Mouse (Mus musculus): ENCODE results near the gene Fam174b. TPM values are rescaled to one million over a fixed set of nuclear protein-coding genes. Genes with fewer than 3 reads are reported as not detected.

Fam174b gene
- polyA plus RNA-seq, 1 experiment from 2014 or later = 63.0 TPM

DNA sequence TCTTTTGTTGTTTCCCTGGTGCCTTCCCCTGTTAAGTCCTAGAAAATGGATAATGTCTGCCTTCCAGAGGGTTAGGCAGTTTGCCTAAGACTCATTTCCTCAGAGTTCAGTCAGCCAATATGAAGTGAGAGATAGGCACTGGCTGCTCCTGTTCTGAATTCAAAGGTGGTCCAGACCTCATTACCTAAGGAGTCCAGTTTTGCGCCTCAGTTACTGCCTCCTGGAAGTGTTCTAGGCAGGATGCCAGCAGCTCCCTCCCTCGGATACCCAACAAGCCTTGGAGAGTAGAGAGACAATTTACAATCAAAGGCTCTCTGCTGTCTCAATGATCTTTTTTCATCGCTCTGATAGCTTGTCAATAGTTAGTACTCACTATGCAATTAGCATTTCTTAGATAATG is 19.1 kb upstream of the Fam174b start:
- Histone ChIP-seq H3K36me3 (ENCODE audit: control insufficient read depth, insufficient read depth) (no peaks in the 10 kb centered on the region), H3K27ac (ENCODE audit: low read length) (no peak overlapping the region), H3K27me3 (ENCODE audit: control insufficient read depth, insufficient read depth, low read length) (no peaks in the 10 kb centered on the region; the same call in 1 of the 2 replicates), H3K9ac (ENCODE audit: low read length) (no peak overlapping the region), H3K4me3 (ENCODE audit: low read length) (no peak overlapping the region), H3K9me3 (replicated peaks; ENCODE audit: control insufficient read depth, low read length) (peaks cover 6% of the 10 kb centered on the region), H3K4me2 (ENCODE audit: low read depth, low read length) (no peak overlapping the region), H3K4me1 (ENCODE audit: control insufficient read depth, insufficient read depth, low read length) (peaks cover 21% of the 10 kb centered on the region)
- no peak for ATAC-seq (replicated peaks; ENCODE audit: extremely low read depth, insufficient read depth, low FRiP score)
- WGBS = 48% methylated on average over 3 of the region's 3 CpGs

DNA sequence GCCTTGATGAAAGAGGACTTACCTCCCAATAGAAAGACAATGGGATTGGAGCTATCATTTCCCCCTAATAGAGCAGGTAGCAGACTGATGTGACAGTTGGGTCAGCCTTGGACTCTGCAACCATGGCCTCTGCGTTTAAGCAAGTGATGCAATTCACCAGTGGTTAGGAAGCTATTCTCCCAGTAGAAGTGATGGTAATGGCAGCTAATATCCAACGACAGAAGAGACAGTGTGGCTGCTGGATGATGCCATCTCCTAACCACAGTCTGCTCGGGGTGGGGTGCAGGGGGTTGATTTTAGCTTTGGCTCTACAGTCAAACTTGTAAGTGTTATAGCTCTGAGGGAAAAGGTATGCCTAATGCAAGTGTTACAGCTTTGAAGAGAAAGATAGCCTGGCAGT is 18.3 kb upstream of the Fam174b start:
- WGBS = 85% methylated on average over 3 of the region's 3 CpGs
- H3K27me3 ChIP-seq (ENCODE audit: control insufficient read depth, insufficient read depth, low read length) = no peaks in the 10 kb centered on the region; the same call in 1 of the 2 replicates
- H3K4me1 ChIP-seq (ENCODE audit: control insufficient read depth, insufficient read depth, low read length) = peaks cover 17% of the 10 kb centered on the region
- no peak overlapping the region for H3K4me2 ChIP-seq (ENCODE audit: low read depth, low read length)
- no peaks in the 10 kb centered on the region for H3K36me3 ChIP-seq (ENCODE audit: control insufficient read depth, insufficient read depth)
- no peak for ATAC-seq (replicated peaks; ENCODE audit: extremely low read depth, insufficient read depth, low FRiP score)
- peaks cover 6% of the 10 kb centered on the region for H3K9me3 ChIP-seq (replicated peaks; ENCODE audit: control insufficient read depth, low read length)
- H3K27ac ChIP-seq (ENCODE audit: low read length) = no peak overlapping the region
- no peak overlapping the region for H3K9ac ChIP-seq (ENCODE audit: low read length)
- H3K4me3 ChIP-seq (ENCODE audit: low read length) = no peak overlapping the region

DNA sequence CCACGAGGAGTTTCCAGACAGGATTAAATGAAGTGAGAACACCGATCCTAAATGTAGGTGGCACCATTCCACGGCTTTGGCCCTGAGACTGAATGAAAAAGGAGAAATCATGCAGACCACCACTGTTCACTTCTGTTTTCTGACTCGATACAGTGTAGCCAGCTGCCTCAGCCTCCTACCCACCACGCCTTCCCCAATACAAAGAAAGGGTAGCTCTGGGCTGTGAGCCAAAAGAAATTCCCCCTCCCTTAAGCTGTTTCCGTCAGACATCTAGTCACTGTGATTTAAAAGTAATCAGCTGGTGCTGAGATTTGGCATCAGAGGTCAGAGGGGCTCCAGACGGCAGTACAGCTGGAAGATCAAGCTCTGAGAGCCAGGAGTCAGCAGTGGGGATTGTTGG is 10.2 kb upstream of the Fam174b start:
- no peaks in the 10 kb centered on the region for H3K27me3 ChIP-seq (ENCODE audit: control insufficient read depth, insufficient read depth, low read length)
- H3K27ac ChIP-seq (ENCODE audit: low read length) = no peak overlapping the region
- no peaks in the 10 kb centered on the region for H3K36me3 ChIP-seq (ENCODE audit: control insufficient read depth, insufficient read depth)
- H3K9me3 ChIP-seq (replicated peaks; ENCODE audit: control insufficient read depth, low read length) = no peaks in the 10 kb centered on the region; the same call in 1 of the 2 replicates
- peaks cover 7% of the 10 kb centered on the region for H3K4me1 ChIP-seq (ENCODE audit: control insufficient read depth, insufficient read depth, low read length)
- 30% methylated on average over 7 of the region's 7 CpGs for WGBS
- H3K9ac ChIP-seq (ENCODE audit: low read length) = no peak overlapping the region
- H3K4me3 ChIP-seq (ENCODE audit: low read length) = no peak overlapping the region
- peak; percentile 65 for ATAC-seq (replicated peaks; ENCODE audit: extremely low read depth, insufficient read depth, low FRiP score)
- no peak overlapping the region for H3K4me2 ChIP-seq (ENCODE audit: low read depth, low read length)

- H3K36me3 ChIP-seq (ENCODE audit: control insufficient read depth, insufficient read depth) = no peaks in the 10 kb centered on the region
- H3K9ac ChIP-seq (ENCODE audit: low read length) = no peak overlapping the region
- no peak overlapping the region for H3K4me3 ChIP-seq (ENCODE audit: low read length)
- no peaks in the 10 kb centered on the region for H3K27me3 ChIP-seq (ENCODE audit: control insufficient read depth, insufficient read depth, low read length)
- no peak overlapping the region for H3K27ac ChIP-seq (ENCODE audit: low read length)
- ATAC-seq (replicated peaks; ENCODE audit: extremely low read depth, insufficient read depth, low FRiP score) = peak; percentile 70; the same call in 1 of the 2 replicates
- WGBS = 38% methylated on average over 10 of the region's 10 CpGs
- no peaks in the 10 kb centered on the region; the same call in 1 of the 2 replicates for H3K9me3 ChIP-seq (replicated peaks; ENCODE audit: control insufficient read depth, low read length)
- H3K4me2 ChIP-seq (ENCODE audit: low read depth, low read length) = no peak overlapping the region
- H3K4me1 ChIP-seq (ENCODE audit: control insufficient read depth, insufficient read depth, low read length) = peaks cover 7% of the 10 kb centered on the region
Measured at GRCm38 (mm10) chr7:73730430-73731022, 9.6 kb upstream of the Fam174b start.

DNA sequence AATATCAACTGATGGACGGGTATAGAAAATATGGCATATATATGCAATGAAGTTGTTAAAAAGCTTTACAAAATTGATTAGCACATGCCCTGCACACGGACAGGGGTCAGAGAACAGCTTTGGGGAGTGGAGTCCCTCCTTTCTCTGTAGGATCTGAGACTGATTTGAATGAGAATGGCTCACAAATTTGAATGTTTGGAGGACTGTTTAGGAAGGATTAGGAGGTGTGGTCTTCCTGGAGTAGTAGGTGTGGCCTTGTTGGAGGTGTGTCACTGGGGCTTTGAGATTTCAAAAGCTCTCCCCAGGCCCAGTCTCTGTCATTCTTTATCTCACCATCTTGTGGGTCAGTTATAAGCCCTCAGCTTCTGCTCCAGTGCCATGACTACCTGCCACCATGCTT is 4.1 kb upstream of the Fam174b start:
- no peaks in the 10 kb centered on the region; the same call in 1 of the 2 replicates for H3K4me1 ChIP-seq (ENCODE audit: control insufficient read depth, insufficient read depth, low read length)
- WGBS = 83% methylated on average over 2 of the region's 2 CpGs
- no peak overlapping the region for H3K4me3 ChIP-seq (ENCODE audit: low read length)
- ATAC-seq (replicated peaks; ENCODE audit: extremely low read depth, insufficient read depth, low FRiP score) = no peak
- H3K9ac ChIP-seq (ENCODE audit: low read length) = no peak overlapping the region
- H3K4me2 ChIP-seq (ENCODE audit: low read depth, low read length) = no peak overlapping the region
- H3K27ac ChIP-seq (ENCODE audit: low read length) = no peak overlapping the region
- no peaks in the 10 kb centered on the region for H3K36me3 ChIP-seq (ENCODE audit: control insufficient read depth, insufficient read depth)
- H3K27me3 ChIP-seq (ENCODE audit: control insufficient read depth, insufficient read depth, low read length) = peaks cover 8% of the 10 kb centered on the region; the same call in 1 of the 2 replicates
- no peaks in the 10 kb centered on the region; the same call in 1 of the 2 replicates for H3K9me3 ChIP-seq (replicated peaks; ENCODE audit: control insufficient read depth, low read length)

- 33% methylated on average over 5 of the region's 5 CpGs for WGBS
- H3K4me2 ChIP-seq (ENCODE audit: low read depth, low read length) = peak overlapping the region; percentile 90
- H3K4me3 ChIP-seq (ENCODE audit: low read length) = peak overlapping the region; percentile 75
- no peaks in the 10 kb centered on the region for H3K9me3 ChIP-seq (replicated peaks; ENCODE audit: control insufficient read depth, low read length)
- H3K27me3 ChIP-seq (ENCODE audit: control insufficient read depth, insufficient read depth, low read length) = peaks cover 11% of the 10 kb centered on the region; the same call in 1 of the 2 replicates
- H3K27ac ChIP-seq (ENCODE audit: low read length) = peak overlapping the region; percentile 68
- H3K36me3 ChIP-seq (ENCODE audit: control insufficient read depth, insufficient read depth) = no peaks in the 10 kb centered on the region
- ATAC-seq (replicated peaks; ENCODE audit: extremely low read depth, insufficient read depth, low FRiP score) = no peak
- H3K9ac ChIP-seq (ENCODE audit: low read length) = peak overlapping the region; percentile 85
- peaks cover 26% of the 10 kb centered on the region for H3K4me1 ChIP-seq (ENCODE audit: control insufficient read depth, insufficient read depth, low read length)
Measured at GRCm38 (mm10) chr7:73741392-73741791, 1.3 kb downstream of the Fam174b start.

GRCm38 (mm10) chr7:73741841-73742240 is 1.7 kb downstream of the Fam174b start:
- no peak for ATAC-seq (replicated peaks; ENCODE audit: extremely low read depth, insufficient read depth, low FRiP score)
- H3K4me1 ChIP-seq (ENCODE audit: control insufficient read depth, insufficient read depth, low read length) = peaks cover 30% of the 10 kb centered on the region
- H3K4me2 ChIP-seq (ENCODE audit: low read depth, low read length) = peak overlapping the region; percentile 90
- H3K27me3 ChIP-seq (ENCODE audit: control insufficient read depth, insufficient read depth, low read length) = peaks cover 11% of the 10 kb centered on the region; the same call in 1 of the 2 replicates
- 63% methylated on average over 6 of the region's 6 CpGs for WGBS
- H3K36me3 ChIP-seq (ENCODE audit: control insufficient read depth, insufficient read depth) = no peaks in the 10 kb centered on the region
- H3K4me3 ChIP-seq (ENCODE audit: low read length) = peak overlapping the region; percentile 75
- no peak overlapping the region for H3K9ac ChIP-seq (ENCODE audit: low read length)
- H3K9me3 ChIP-seq (replicated peaks; ENCODE audit: control insufficient read depth, low read length) = no peaks in the 10 kb centered on the region
- 0 out of 2 replicates have a peak overlapping the region, but pooled peaks have one; percentile 19 for H3K27ac ChIP-seq (ENCODE audit: low read length)

GRCm38 (mm10) chr7:73743144-73743543 is 3.0 kb downstream of the Fam174b start:
- H3K4me3 ChIP-seq (ENCODE audit: low read length) = no peak overlapping the region
- H3K27ac ChIP-seq (ENCODE audit: low read length) = peak overlapping the region; percentile 85
- H3K36me3 ChIP-seq (ENCODE audit: control insufficient read depth, insufficient read depth) = no peaks in the 10 kb centered on the region
- 41% methylated on average over 8 of the region's 8 CpGs for WGBS
- peak overlapping the region; percentile 46 for H3K4me2 ChIP-seq (ENCODE audit: low read depth, low read length)
- peaks cover 10% of the 10 kb centered on the region; the same call in 1 of the 2 replicates for H3K27me3 ChIP-seq (ENCODE audit: control insufficient read depth, insufficient read depth, low read length)
- peaks cover 33% of the 10 kb centered on the region for H3K4me1 ChIP-seq (ENCODE audit: control insufficient read depth, insufficient read depth, low read length)
- ATAC-seq (replicated peaks; ENCODE audit: extremely low read depth, insufficient read depth, low FRiP score) = peak; percentile 56; the same call in 1 of the 2 replicates
- no peaks in the 10 kb centered on the region for H3K9me3 ChIP-seq (replicated peaks; ENCODE audit: control insufficient read depth, low read length)
- H3K9ac ChIP-seq (ENCODE audit: low read length) = no peak overlapping the region

DNA sequence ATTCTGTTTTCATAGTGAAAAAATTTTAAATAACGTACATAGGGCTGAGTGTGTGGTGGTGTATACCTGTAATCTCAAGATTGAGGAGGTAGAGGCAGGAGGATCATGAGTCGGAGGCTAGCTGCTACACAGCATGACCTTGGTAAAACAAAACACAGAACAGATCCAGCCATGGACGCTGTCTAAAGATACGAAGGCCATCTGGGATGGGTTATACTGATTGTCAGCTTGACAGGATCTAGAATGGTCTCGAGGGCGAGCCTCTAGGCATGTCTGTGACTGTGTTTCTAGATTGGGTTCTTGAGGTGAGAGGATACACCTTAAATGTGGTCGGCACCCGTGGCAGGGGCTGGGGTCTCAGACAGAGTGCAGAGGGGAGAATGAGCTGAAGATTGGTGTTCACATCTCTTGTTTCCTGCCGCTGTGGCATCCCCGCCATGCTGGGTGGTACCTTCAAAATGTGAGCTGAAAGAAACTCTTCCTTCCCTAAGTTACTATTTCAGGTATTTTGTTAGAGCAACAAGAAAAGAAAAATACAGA is 3.8 kb downstream of the Fam174b start:
- Histone ChIP-seq H3K4me3 (ENCODE audit: low read length) (no peak overlapping the region), H3K27me3 (ENCODE audit: control insufficient read depth, insufficient read depth, low read length) (0 out of 2 replicates have a peak, but pooled peaks cover 5% of the 10 kb centered on the region), H3K4me1 (ENCODE audit: control insufficient read depth, insufficient read depth, low read length) (peaks cover 33% of the 10 kb centered on the region), H3K4me2 (ENCODE audit: low read depth, low read length) (no peak overlapping the region; the same call in 1 of the 2 replicates), H3K36me3 (ENCODE audit: control insufficient read depth, insufficient read depth) (no peaks in the 10 kb centered on the region), H3K27ac (ENCODE audit: low read length) (peak overlapping the region; percentile 85), H3K9me3 (replicated peaks; ENCODE audit: control insufficient read depth, low read length) (no peaks in the 10 kb centered on the region), H3K9ac (ENCODE audit: low read length) (no peak overlapping the region)
- ATAC-seq (replicated peaks; ENCODE audit: extremely low read depth, insufficient read depth, low FRiP score) = no peak
- WGBS = 57% methylated on average over 10 of the region's 10 CpGs
